Mouse (Mus musculus) myocyte (in vitro differentiated cells): Measurements from ENCODE around the gene Wrap73.
A peak's percentile ranks its signal among the peaks of the same experiment; 100 is the strongest.

Source experiments
- CEBPB ChIP-seq: IDR thresholded peaks from 2 replicates; pipeline ENCODE4 v1.6.1; 2011; ENCODE audit warnings: mild to moderate bottlenecking, moderate library complexity; ENCODE audit not compliant: poor library complexity, insufficient read depth, severe bottlenecking
- POLR2A ChIP-seq: IDR thresholded peaks from one replicate; pipeline ENCODE4 v1.6.1; 2011; ENCODE audit warnings: low read depth, mild to moderate bottlenecking, control low read depth, moderate library complexity; ENCODE audit not compliant: insufficient read length

GRCm38 (mm10) chr4:154142211-154143040 is at the start of gene Wrap73:
- TF ChIP-seq POLR2A: peak; percentile 72
- no peak for TF ChIP-seq CEBPB
